Mouse (Mus musculus) inflammation-experienced regulatory T-cells, adult 6 months (primary cell): ENCODE data around the gene Nup214. TPM values are rescaled to one million over a fixed set of nuclear protein-coding genes. Genes with fewer than 3 reads are reported as not detected.

Source experiments
- ATAC-seq: one replicate; pipeline ENCODE4 v1.8.0; 2017
- polyA plus RNA-seq, 3 experiments: library from polyadenylated mRNA; unstranded; fragments of 100-300 nt; shearing (Covaris generic); gene quantifications; one replicate each; pipeline ENCODE4 v1.2.1; 2017

The Nup214 gene
- 100 to 1,000 TPM in 1 of 3 experiments, 10 to 100 TPM in 2; 75.0 to 105 (median 96.0) TPM for polyA plus RNA-seq

- ATAC-seq: peak; percentile 100
These were observed at the start of gene Nup214 for GRCm38 (mm10) chr2:31974141-31974808. TSS of gene Nup214 (plus strand) at chr2:31974436.

GRCm38 (mm10) chr2:31924811-31925210 is 49.4 kb upstream of the Nup214 start:
- no peak for ATAC-seq

GRCm38 (mm10) chr2:31925936-31926335 is 48.3 kb upstream of the Nup214 start:
- no peak for ATAC-seq

GRCm38 (mm10) chr2:31929664-31930063 is 44.6 kb upstream of the Nup214 start:
- ATAC-seq: peak; percentile 83

GRCm38 (mm10) chr2:31934551-31934950 is 39.7 kb upstream of the Nup214 start:
- ATAC-seq: no peak

- no peak for ATAC-seq
These were observed 39.2 kb upstream of the Nup214 start for GRCm38 (mm10) chr2:31935054-31935453.

- ATAC-seq: no peak
These were observed 35.9 kb upstream of the Nup214 start for GRCm38 (mm10) chr2:31938298-31938697.

- no peak for ATAC-seq
These were observed 31.2 kb upstream of the Nup214 start for GRCm38 (mm10) chr2:31943011-31943410.

GRCm38 (mm10) chr2:31945580-31945979 is 28.7 kb upstream of the Nup214 start:
- ATAC-seq: no peak

- ATAC-seq: no peak
These were observed 25.8 kb upstream of the Nup214 start for GRCm38 (mm10) chr2:31948392-31948791.

GRCm38 (mm10) chr2:31948801-31949200 is 25.4 kb upstream of the Nup214 start:
- no peak for ATAC-seq

GRCm38 (mm10) chr2:31950058-31950871 is 24.0 kb upstream of the Nup214 start, which contains the start of gene Aif1l:
TSS of gene Aif1l (plus strand) at chr2:31950139.
- ATAC-seq: no peak

- no peak for ATAC-seq
These were observed 23.3 kb upstream of the Nup214 start for GRCm38 (mm10) chr2:31950966-31951365.

- ATAC-seq: no peak
These were observed 22.0 kb upstream of the Nup214 start for GRCm38 (mm10) chr2:31952236-31952635.

- ATAC-seq: no peak
These were observed 21.5 kb upstream of the Nup214 start for GRCm38 (mm10) chr2:31952725-31953124.

GRCm38 (mm10) chr2:31953687-31954086 is 20.5 kb upstream of the Nup214 start:
- no peak for ATAC-seq

GRCm38 (mm10) chr2:31954779-31955181 is 19.5 kb upstream of the Nup214 start:
- ATAC-seq: no peak

- no peak for ATAC-seq
These were observed 18.6 kb upstream of the Nup214 start for GRCm38 (mm10) chr2:31955686-31956085.

- no peak for ATAC-seq
These were observed 17.0 kb upstream of the Nup214 start for GRCm38 (mm10) chr2:31957211-31957610.

GRCm38 (mm10) chr2:31960986-31961385 is 13.2 kb upstream of the Nup214 start:
- no peak for ATAC-seq

GRCm38 (mm10) chr2:31961791-31962222 is 12.4 kb upstream of the Nup214 start:
- ATAC-seq: no peak

GRCm38 (mm10) chr2:31962501-31963224 is 11.6 kb upstream of the Nup214 start:
- no peak for ATAC-seq

GRCm38 (mm10) chr2:31963491-31963890 is 10.7 kb upstream of the Nup214 start:
- ATAC-seq: no peak
